In the genomic region with DNA sequence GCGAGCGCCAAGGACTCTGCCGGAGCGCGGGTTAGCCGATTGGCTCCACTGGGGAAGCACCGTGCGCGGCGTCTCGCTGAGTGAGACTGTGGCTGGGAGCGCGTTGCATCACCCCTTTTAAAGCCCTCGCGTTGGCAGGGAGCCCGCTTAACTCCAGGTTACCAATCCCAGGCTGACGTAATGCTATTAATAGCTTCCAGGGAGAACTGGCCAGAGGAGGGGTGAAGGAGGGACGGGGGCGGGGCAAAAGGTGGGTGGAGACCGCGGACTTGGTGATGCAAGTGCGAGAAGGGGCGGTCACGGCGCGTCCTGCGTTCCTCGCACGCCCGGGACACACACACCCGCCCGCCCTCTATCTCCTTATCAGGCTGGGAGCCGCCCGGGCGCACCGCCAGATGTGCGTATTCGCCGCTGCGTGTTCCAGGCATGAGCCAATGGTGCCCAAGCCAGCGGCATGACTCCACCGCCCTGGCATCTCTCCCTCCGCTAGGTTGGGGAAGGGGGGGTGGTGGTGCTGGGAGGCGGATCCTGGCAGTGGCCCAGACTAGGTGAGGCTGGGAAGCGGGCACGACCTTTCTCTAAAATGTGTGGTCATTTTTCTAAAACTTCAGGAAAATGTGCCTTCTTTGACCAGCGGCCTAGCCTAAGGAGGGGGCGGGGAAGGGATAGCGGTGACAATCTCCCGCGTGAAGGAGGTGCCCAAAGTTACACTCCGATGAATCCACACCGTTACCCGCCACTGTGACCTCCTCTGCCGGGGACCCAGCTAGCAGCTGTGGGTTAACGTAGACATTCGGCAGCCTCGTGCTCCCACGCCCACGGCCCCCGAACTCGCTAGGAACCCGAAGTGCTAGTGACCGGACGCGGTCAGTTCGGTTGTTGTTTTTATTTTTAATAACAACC, we compare ENCODE assay signal across 8 mouse cellular contexts. TPM values are rescaled to one million over a fixed set of nuclear protein-coding genes. Genes with fewer than 3 reads are reported as not detected.
DNase-seq lines count a peak whose midpoint lies in the region; ATAC-seq lines count a peak whose summit lies in the region.

No protein-coding gene starts in this region.

- ATAC-seq in activated CD4-positive, CD25-positive, alpha-beta regulatory T cell, adult 4 months: peak; percentile 50
- peak; percentile 66 for ATAC-seq in common myeloid progenitor, adult 5-6 weeks (replicated peaks; ENCODE audit: low read depth, poor library complexity, severe bottlenecking)
- ATAC-seq in hindbrain, embryonic 15.5 days (ENCODE audit: low FRiP score, low read depth): peak; percentile 87

- peak overlapping the region; percentile 51 for H3K4me3 ChIP-seq in hindbrain, embryonic 15.5 days

- H3K4me1 ChIP-seq in hindbrain, embryonic 15.5 days (replicated peaks): peaks cover 42% of the 10 kb centered on the region

- DNase-seq in gastrocnemius, adult 18-20 months (ENCODE audit: low spot score): peak; percentile 99
- peak; percentile 82 for DNase-seq in left cerebral cortex, adult 11 months (ENCODE audit: low spot score)
- DNase-seq in lung, postnatal 36 days: peak; percentile 100
- DNase-seq in retina, embryonic 14.5 days (ENCODE audit: low spot score): peak; percentile 82
- peak; percentile 29 to 43 for DNase-seq in thymus, postnatal 36 days

- under 1% methylated on average over 65 of the region's 67 CpGs for WGBS in hindbrain, embryonic 15.5 days

- H3K36me3 ChIP-seq in hindbrain, embryonic 15.5 days: no peaks in the 10 kb centered on the region

- peaks cover 82% of the 10 kb centered on the region for H3K27me3 ChIP-seq in hindbrain, embryonic 15.5 days

- H3K9ac ChIP-seq in hindbrain, embryonic 15.5 days: peak overlapping the region; percentile 24

- H3K4me2 ChIP-seq in hindbrain, embryonic 15.5 days: peak overlapping the region; percentile 93

- no peaks in the 10 kb centered on the region for H3K9me3 ChIP-seq in hindbrain, embryonic 15.5 days

- no peak overlapping the region for H3K27ac ChIP-seq in hindbrain, embryonic 15.5 days (replicated peaks)

RNA-seq across cellular contexts. Expression of gene Fam71a, which starts 18.8 kb away (rescaled TPM):
- polyA plus RNA-seq in activated CD4-positive, CD25-positive, alpha-beta regulatory T cell, adult 4 months (2017; shearing (Covaris generic)): not detected
- 0.10 and 0.91 TPM in 2 replicates for total RNA-seq in common myeloid progenitor, adult 5-6 weeks (2017)
- not detected for total RNA-seq in gastrocnemius, adult 18-20 months (2021)
- not detected in 2 replicates for polyA plus RNA-seq in hindbrain, embryonic 15.5 days (2015; fragmentation: Nextera tagmentation; extraction: Ambion mirVana)

RNA-seq across cellular contexts. Expression of gene Atf3, which starts 34.4 kb away (rescaled TPM):
- not detected for polyA plus RNA-seq in activated CD4-positive, CD25-positive, alpha-beta regulatory T cell, adult 4 months (2017; shearing (Covaris generic))
- 17.2 and 39.8 TPM in 2 replicates for total RNA-seq in common myeloid progenitor, adult 5-6 weeks (2017)
- 100 to 1,000 TPM in 1 of 2 experiments, 10 to 100 TPM in 1; 14.7 to 163 TPM for total RNA-seq in gastrocnemius, adult 18-20 months (2021)
- polyA plus RNA-seq in hindbrain, embryonic 15.5 days (2015; fragmentation: Nextera tagmentation; extraction: Ambion mirVana): 0.73 and 1.8 TPM in 2 replicates

Comparison
In these comparisons a context has a peak if more than half of its experiments do, and no peak if none do; other contexts are left out.
1. DNase-seq: peak in every context shown above with its lines; median percentile 100 in lung, postnatal 36 days; 99 in gastrocnemius, adult 18-20 months; 82 in left cerebral cortex, adult 11 months; 82 in retina, embryonic 14.5 days; 36 in thymus, postnatal 36 days.